Mouse (Mus musculus) hindbrain, postnatal 0 days (tissue): ENCODE data around the gene Gm44790. TPM values are rescaled to one million over a fixed set of nuclear protein-coding genes. Genes with fewer than 3 reads are reported as not detected.
A peak's percentile ranks its signal among the peaks of the same experiment; 100 is the strongest.

Experiments used
- ATAC-seq: fragments of 200-750 bp; cut with Nextera tagmentation; 2 replicates; pipeline ENCODE4 v1.8.0; 2017; ENCODE audit warnings: mild to moderate bottlenecking, moderate TSS enrichment, moderate library complexity
- DNase-seq: peaks from one replicate; pipeline ENCODE4 v3.0.0-alpha.2; 2015; ENCODE audit warnings: low spot score
- H3K27ac ChIP-seq: fragments of 300-500 bp; sonication (generic); 2 replicates; pipeline ENCODE4 v1.5.1; 2014; ENCODE audit warnings: mild to moderate bottlenecking
- H3K27me3 ChIP-seq: fragments of 300-500 bp; sonication (generic); 2 replicates; pipeline ENCODE4 v1.6.1; 2014; ENCODE audit warnings: low read length, mixed read lengths; ENCODE audit not compliant: insufficient read depth
- H3K36me3 ChIP-seq: fragments of 300-500 bp; sonication (generic); 2 replicates; pipeline ENCODE4 v1.6.1; 2014; ENCODE audit warnings: low read length, mixed read lengths; ENCODE audit not compliant: insufficient read depth
- H3K4me1 ChIP-seq: fragments of 300-500 bp; sonication (generic); 2 replicates; pipeline ENCODE4 v1.6.1; 2014; ENCODE audit warnings: antibody characterized with exemption, low read length, mixed read lengths; ENCODE audit not compliant: insufficient read depth
- H3K4me2 ChIP-seq: fragments of 300-500 bp; sonication (generic); 2 replicates; pipeline ENCODE4 v1.6.1; 2014; ENCODE audit warnings: low read depth, mild to moderate bottlenecking, low read length, moderate library complexity, mixed read lengths
- H3K4me3 ChIP-seq: fragments of 300-500 bp; sonication (generic); 2 replicates; pipeline ENCODE4 v1.5.1; 2014; ENCODE audit warnings: low read length
- H3K9ac ChIP-seq: fragments of 300-500 bp; sonication (generic); replicated peaks from 2 replicates; pipeline ENCODE4 v1.6.1; 2014; ENCODE audit warnings: mild to moderate bottlenecking, low read length, moderate library complexity, mixed read lengths
- H3K9me3 ChIP-seq: fragments of 300-500 bp; sonication (generic); 2 replicates; pipeline ENCODE4 v1.6.1; 2016; ENCODE audit warnings: low read length, mixed read lengths
- CTCF ChIP-seq: IDR thresholded peaks from 2 replicates; pipeline ENCODE4 v1.5.1; 2016; ENCODE audit warnings: antibody characterized with exemption, control low read depth, low read depth
- WGBS: fragments of 180-500 bp; shearing (Covaris S2); extraction: QIAGEN DNeasy Blood & Tissue Kit; methylation state at CpG from one replicate; pipeline ENCODE4 v1.1.7; 2014; 5-methylcytosine and 5-hydroxymethylcytosine counted together
- polyA plus RNA-seq: library from polyadenylated mRNA; unstranded; fragments of >200 nt; fragmentation: Nextera tagmentation; extraction: Ambion mirVana; gene quantifications from 2 replicates; pipeline ENCODE4 v1.2.1, GENCODE M21; 2015
- total RNA-seq: library from RNA; depleted of rRNA; stranded (reverse); fragments of >200 nt; gene quantifications from 2 replicates; pipeline ENCODE4 v1.2.3, GENCODE M21; 2014

Gene Gm44790
- total and polyA plus RNA-seq, 2 experiments from 2014 or later, result not detected

DNA sequence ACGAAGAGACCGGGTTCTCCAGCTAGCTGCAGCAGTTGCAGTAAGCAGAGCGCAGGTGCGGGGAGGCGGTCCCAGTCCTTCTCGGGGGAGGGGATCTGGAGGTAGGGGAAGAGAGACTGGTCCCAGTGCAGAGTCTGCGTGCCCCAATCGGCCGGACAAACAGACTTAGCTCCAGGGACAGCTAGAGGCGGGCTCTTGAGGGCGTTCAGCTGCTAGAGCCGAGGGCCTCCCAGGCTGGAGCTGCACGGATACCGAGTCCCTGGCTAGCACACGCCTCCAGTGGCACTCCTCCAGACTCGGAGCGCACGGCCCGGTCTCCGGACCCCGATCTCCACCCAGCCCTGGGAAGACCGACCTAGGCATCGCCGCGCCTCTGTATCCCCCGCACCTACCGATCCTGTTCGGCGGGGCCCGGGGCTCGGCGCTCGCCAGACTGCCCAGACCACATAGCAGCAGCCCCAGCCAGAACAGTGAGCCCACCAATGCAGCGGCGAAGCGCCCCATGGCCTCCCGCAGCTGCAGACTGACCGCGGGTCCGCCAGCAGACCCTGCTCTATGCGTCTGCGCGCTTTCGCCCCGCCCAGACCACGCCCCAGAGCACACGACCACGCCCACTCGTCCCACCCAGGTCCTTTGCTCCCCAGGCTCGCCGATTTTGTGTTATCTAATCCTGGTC, 29.7 kb upstream of the Gm44790 start, which contains the start of gene Pcyox1:
TSS of gene Pcyox1 (minus strand) at position 574 of the 676 bp plus-strand sequence.
- no peak for TF ChIP-seq CTCF
- peaks cover 18% of the 10 kb centered on the region; the same call in 1 of the 2 replicates for H3K4me1 ChIP-seq
- ATAC-seq, result peak; percentile 95
- H3K9ac ChIP-seq, result peak within 1 kb of the TSS; percentile 90
- H3K27ac ChIP-seq, result peak within 1 kb of the TSS; percentile 95
- H3K4me3 ChIP-seq, result peak within 1 kb of the TSS; percentile 89
- H3K27me3 ChIP-seq, result no peaks in the 10 kb centered on the region
- peak within 1 kb of the TSS; percentile 75 for H3K4me2 ChIP-seq
- WGBS, result under 1% methylated on average over 50 of the region's 51 CpGs
- no peaks in the 10 kb centered on the region for H3K9me3 ChIP-seq
- H3K36me3 ChIP-seq, result peaks cover 13% of the 10 kb centered on the region; the same call in 1 of the 2 replicates
- peak; percentile 92 for DNase-seq

DNA sequence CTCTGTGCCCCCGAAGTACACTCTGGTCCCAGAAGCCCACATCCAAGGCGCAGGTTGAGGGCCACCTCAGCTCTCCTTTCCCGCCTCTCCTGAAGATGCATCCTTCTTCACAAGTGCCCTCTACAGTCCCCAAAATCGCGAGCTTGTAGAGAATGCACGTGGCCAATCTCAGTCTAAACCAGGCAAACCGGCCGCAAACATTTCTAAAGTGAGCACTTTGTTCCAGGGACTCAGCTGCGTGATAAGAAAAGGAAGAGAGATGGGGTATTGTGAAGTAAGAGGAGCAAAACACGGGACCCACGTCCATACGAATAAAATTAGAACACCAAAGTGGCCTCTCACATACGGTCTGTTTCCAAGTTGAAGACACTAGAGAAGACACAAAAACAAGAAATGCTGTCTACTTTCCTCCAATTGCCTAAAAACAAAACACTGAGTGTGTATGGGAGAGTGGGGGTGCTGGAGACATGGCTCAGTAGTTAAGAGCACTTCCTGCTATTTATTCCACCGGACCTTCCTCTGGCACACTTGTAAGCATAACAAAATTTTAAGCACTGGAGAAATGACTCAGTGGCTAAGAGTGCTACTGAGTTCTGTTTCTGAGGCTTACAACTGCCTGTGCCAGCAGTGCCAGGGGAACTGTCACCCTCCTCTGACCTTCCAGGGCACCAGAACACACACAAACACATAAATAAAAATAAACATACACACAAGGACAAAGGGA, 29.0 kb upstream of the Gm44790 start:
- Histone ChIP-seq H3K4me2 (peak overlapping the region; percentile 75), H3K27me3 (no peaks in the 10 kb centered on the region), H3K4me1 (peaks cover 18% of the 10 kb centered on the region; the same call in 1 of the 2 replicates), H3K9ac (peak overlapping the region; percentile 90), H3K36me3 (peaks cover 7% of the 10 kb centered on the region; the same call in 1 of the 2 replicates), H3K9me3 (no peaks in the 10 kb centered on the region), H3K27ac (peak overlapping the region; percentile 95), H3K4me3 (peak overlapping the region; percentile 89)
- ATAC-seq (peak; percentile 62; the same call in 1 of the 2 replicates), DNase-seq (no peak)
- 4% methylated on average over 14 of the region's 14 CpGs for WGBS
- peak; percentile 26; the same call in 1 of the 2 replicates for TF ChIP-seq CTCF

DNA sequence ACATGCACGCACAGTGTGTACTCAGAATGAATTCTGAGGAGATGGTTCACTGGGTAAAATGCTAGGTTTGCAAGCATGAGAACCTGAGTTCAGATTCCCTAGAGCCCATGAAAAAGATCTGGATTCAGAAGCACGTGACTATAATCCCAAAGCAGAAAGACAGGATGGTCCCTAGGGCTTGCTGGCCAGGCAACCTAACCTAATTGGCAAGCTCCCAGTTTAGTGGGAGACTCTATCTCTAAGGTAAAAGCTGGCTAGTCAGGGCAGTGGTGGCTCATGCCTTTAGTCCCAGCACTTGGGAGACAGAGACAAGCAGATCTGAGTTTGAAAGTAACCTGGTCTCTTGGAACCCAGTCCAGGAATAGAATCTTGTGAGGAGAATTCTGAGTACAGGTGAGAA, 27.5 kb upstream of the Gm44790 start:
- Histone ChIP-seq H3K27me3 (no peaks in the 10 kb centered on the region), H3K4me3 (no peak overlapping the region), H3K4me1 (peaks cover 18% of the 10 kb centered on the region; the same call in 1 of the 2 replicates), H3K36me3 (peaks cover 3% of the 10 kb centered on the region; the same call in 1 of the 2 replicates), H3K4me2 (no peak overlapping the region), H3K27ac (no peak overlapping the region), H3K9ac (no peak overlapping the region), H3K9me3 (no peaks in the 10 kb centered on the region)
- no peak for DNase-seq
- no peak for ATAC-seq
- no peak for TF ChIP-seq CTCF
- 89% methylated on average over 2 of the region's 2 CpGs for WGBS

DNA sequence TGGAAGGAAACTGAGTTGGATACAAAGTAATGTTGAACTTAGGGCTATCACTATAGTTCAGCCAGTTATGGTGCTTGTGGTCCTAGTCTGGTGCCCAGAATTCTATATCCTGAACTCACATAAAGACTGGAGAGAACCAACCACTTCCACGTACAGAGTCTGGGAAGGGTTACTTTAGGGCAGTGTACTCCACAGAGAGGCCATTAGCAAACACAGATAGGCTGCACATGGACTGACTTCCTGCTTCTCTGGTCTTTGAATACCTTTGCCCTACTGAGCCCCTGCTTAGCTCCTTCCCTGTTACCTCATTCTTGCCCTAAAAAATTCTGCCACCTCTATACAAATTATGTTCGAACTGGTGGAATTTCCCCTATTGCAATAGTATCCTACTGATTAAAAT, 26.5 kb upstream of the Gm44790 start:
- H3K9ac ChIP-seq, result no peak overlapping the region
- H3K4me1 ChIP-seq, result peaks cover 16% of the 10 kb centered on the region; the same call in 1 of the 2 replicates
- no peaks in the 10 kb centered on the region for H3K36me3 ChIP-seq
- DNase-seq, result no peak
- no peaks in the 10 kb centered on the region for H3K27me3 ChIP-seq
- no peak overlapping the region for H3K4me3 ChIP-seq
- no peaks in the 10 kb centered on the region for H3K9me3 ChIP-seq
- 88% methylated on average over 2 of the region's 2 CpGs for WGBS
- no peak for ATAC-seq
- no peak overlapping the region for H3K4me2 ChIP-seq
- TF ChIP-seq CTCF, result no peak
- H3K27ac ChIP-seq, result no peak overlapping the region

DNA sequence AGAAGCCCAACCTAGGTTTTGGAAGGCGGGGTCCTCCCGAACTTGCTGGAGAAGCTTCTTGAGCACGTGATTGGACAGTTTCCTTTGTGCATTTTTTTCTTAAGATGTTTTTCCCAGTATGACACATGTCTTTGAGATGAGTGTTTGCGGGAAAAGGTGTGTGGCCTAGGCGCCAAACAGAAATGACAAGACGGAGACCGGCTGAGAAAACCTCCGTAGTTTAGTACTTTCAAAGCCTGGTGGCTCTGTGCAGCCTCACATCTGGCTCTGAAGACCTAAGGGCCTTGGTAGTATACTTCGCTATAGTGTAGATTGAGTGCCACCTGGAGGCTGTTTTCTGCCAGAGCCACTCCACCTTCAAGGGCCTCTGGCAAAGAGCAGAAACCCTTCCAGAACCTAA, 25.5 kb upstream of the Gm44790 start:
- TF ChIP-seq CTCF, result peak; percentile 74
- H3K9ac ChIP-seq, result no peak overlapping the region
- peak overlapping the region; percentile 42 for H3K4me2 ChIP-seq
- H3K27ac ChIP-seq, result no peak overlapping the region
- peak overlapping the region; percentile 1; the same call in 1 of the 2 replicates for H3K4me3 ChIP-seq
- no peaks in the 10 kb centered on the region for H3K9me3 ChIP-seq
- no peaks in the 10 kb centered on the region for H3K36me3 ChIP-seq
- WGBS, result 6% methylated on average over 9 of the region's 9 CpGs
- H3K27me3 ChIP-seq, result no peaks in the 10 kb centered on the region
- DNase-seq, result peak; percentile 85
- no peak for ATAC-seq
- H3K4me1 ChIP-seq, result 0 out of 2 replicates have a peak, but pooled peaks cover 9% of the 10 kb centered on the region

DNA sequence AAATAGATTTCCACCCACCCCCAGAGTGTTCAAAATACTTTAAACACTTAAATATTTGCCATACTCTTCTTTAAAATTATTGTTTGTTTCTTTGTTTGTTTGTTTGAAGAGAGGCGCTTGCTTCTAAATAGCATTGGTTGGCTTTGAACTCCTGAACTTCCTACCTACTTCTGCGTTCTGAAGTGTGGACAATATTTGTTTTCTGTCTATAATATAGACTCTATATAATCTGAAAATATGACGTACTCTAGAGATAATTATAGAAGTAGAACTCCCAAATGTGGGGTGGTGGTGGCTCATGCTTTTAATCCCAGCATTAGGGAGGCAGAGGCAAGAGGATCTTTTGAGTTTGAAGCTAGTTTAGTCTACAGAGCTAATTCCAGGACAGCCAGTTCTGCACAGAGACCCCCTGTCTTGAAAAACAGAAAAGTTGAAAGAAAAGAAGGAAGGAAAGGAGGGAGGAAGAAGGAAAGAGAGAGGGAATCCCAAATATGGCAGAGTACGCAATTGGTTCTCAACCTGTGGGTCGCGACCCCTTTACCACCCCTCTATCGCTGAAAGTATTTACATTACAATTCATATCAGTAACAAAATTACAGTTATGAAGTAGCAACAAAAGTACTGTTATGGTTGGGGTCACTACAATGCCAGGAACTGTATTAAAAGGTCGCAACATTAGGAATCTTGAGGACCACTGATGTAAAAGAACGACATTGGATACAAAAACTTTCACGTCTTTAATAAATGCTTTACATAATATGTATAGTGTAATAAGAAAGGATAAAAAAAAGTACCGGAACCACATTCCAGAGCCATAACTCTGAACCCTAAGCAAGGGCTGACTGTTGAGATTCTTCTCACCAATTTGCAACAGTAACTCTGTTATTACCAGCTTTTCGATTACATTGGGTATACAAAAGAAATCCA, 23.5 kb upstream of the Gm44790 start:
- DNase-seq, result peak; percentile 12
- Histone ChIP-seq H3K27me3 (no peaks in the 10 kb centered on the region), H3K27ac (no peak overlapping the region), H3K9me3 (no peaks in the 10 kb centered on the region), H3K4me3 (peak overlapping the region; percentile 89), H3K4me2 (peak overlapping the region; percentile 66), H3K9ac (peak overlapping the region; percentile 99; the same call in 1 of the 2 replicates), H3K36me3 (no peaks in the 10 kb centered on the region), H3K4me1 (peaks cover 12% of the 10 kb centered on the region)
- 33% methylated on average over 12 of the region's 12 CpGs for WGBS
- no peak for ATAC-seq
- TF ChIP-seq CTCF, result no peak
